Mouse (Mus musculus) stomach, postnatal 0 days (tissue): Measurements from ENCODE around the gene Ankrd26. TPM values are rescaled to one million over a fixed set of nuclear protein-coding genes. Genes with fewer than 3 reads are reported as not detected.

Experiments
- ATAC-seq: fragments of 200-750 bp; cut with Nextera tagmentation; 2 replicates; pipeline ENCODE4 v1.8.0; 2017; ENCODE audit not compliant: low FRiP score, low TSS enrichment
- DNase-seq: peaks from one replicate; pipeline ENCODE4 v3.0.0-alpha.2; 2016; ENCODE audit warnings: low spot score
- H3K27ac ChIP-seq: fragments of 300-500 bp; sonication (generic); replicated peaks from 2 replicates; pipeline ENCODE4 v1.5.1; 2014; ENCODE audit warnings: mild to moderate bottlenecking, control low read depth
- H3K27me3 ChIP-seq: fragments of 300-500 bp; sonication (generic); 2 replicates; pipeline ENCODE4 v1.6.1; 2014; ENCODE audit warnings: low read length; ENCODE audit not compliant: control insufficient read depth, insufficient read depth
- H3K36me3 ChIP-seq: fragments of 300-500 bp; sonication (generic); 2 replicates; pipeline ENCODE4 v1.6.1; 2014; ENCODE audit warnings: low read length, mixed read lengths; ENCODE audit not compliant: control insufficient read depth, insufficient read depth
- H3K4me1 ChIP-seq: fragments of 300-500 bp; sonication (generic); replicated peaks from 2 replicates; pipeline ENCODE4 v1.6.1; 2014; ENCODE audit warnings: antibody characterized with exemption; ENCODE audit not compliant: control insufficient read depth, insufficient read depth
- H3K4me2 ChIP-seq: fragments of 300-500 bp; sonication (generic); replicated peaks from 2 replicates; pipeline ENCODE4 v1.6.1; 2014; ENCODE audit warnings: low read depth, mild to moderate bottlenecking, control low read depth, moderate library complexity
- H3K4me3 ChIP-seq: fragments of 300-500 bp; sonication (generic); 2 replicates; pipeline ENCODE4 v1.5.1; 2014; ENCODE audit warnings: low read depth, low read length, control low read depth
- H3K9ac ChIP-seq: fragments of 300-500 bp; sonication (generic); 2 replicates; pipeline ENCODE4 v1.6.1; 2014; ENCODE audit warnings: mild to moderate bottlenecking, low read length, control low read depth, mixed read lengths
- H3K9me3 ChIP-seq: fragments of 300-500 bp; sonication (generic); 2 replicates; pipeline ENCODE4 v1.6.1; 2016; ENCODE audit warnings: low read length; ENCODE audit not compliant: control insufficient read depth
- CTCF ChIP-seq: IDR thresholded peaks from 2 replicates; pipeline ENCODE4 v1.5.1; 2016; ENCODE audit warnings: antibody characterized with exemption, low read depth, mild to moderate bottlenecking, moderate library complexity
- EP300 ChIP-seq: optimal IDR thresholded peaks from 2 replicates; pipeline ENCODE3; 2016; ENCODE audit warnings: antibody characterized with exemption
- WGBS: fragments of 180-500 bp; shearing (Covaris S2); extraction: QIAGEN DNeasy Blood & Tissue Kit; methylation state at CpG from one replicate; pipeline ENCODE4 v1.1.7; 2014; 5-methylcytosine and 5-hydroxymethylcytosine counted together
- polyA plus RNA-seq: library from polyadenylated mRNA; unstranded; fragments of >200 nt; fragmentation: Nextera tagmentation; extraction: Ambion mirVana; gene quantifications from 2 replicates; pipeline ENCODE4 v1.2.1, GENCODE M21; 2015

Gene Ankrd26
- 3.9 and 4.4 TPM in 2 replicates for polyA plus RNA-seq

DNA sequence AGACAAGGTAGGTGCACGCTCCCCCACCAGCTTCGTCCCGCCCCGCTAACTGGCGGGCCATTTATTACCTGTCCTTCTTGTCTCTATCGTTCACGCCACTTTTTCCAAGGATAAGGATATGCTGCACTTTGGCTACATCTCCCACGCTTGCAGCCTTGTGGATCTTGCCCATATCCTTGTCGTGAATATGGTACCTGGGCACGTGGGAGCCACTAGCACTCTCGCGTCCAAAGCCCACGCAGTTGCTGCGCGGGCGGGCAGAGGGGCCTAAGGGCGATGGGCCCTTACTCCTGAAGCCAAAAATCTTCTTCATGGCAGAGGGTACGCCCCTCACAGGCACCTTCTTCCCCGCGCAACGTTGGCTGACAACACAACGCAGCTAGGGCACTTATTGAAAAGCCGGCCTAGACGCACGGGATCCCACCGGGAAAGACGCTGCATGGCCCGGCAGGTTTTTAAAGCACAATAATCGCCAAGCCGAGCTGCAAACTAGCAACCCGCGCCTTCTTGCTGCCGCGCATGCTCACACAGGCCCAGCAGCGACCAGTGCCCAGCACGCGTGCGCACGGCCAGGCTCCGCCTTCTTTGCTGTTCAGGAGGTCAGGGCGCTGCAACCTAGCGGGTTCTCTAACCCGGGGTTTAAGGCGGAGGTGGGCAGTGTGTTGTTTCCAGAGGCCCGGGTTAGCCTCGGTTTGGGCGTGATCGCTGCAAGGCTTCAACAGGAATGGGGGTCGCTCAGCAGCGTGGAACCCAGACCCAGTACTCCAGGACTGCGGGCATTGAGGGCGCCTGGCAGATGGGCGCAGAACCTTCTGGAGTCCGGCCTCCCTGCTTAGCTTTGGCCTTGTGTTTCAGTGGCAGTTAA, at the start of gene Ankrd26:
Gene Ankrd26, minus strand, starts transcription at position 482 of the 865 bp plus-strand sequence.
- peak; percentile 93 for DNase-seq
- Histone ChIP-seq H3K4me2 (peak within 1 kb of the TSS; percentile 98), H3K4me1 (no peaks in the 10 kb centered on the region; the same call in 1 of the 2 replicates), H3K9ac (peak within 1 kb of the TSS; percentile 81), H3K27ac (peak within 1 kb of the TSS; percentile 30; the same call in 1 of the 2 replicates), H3K27me3 (no peaks in the 10 kb centered on the region), H3K9me3 (no peaks in the 10 kb centered on the region), H3K36me3 (no peaks in the 10 kb centered on the region), H3K4me3 (peak within 1 kb of the TSS; percentile 74)
- peak; percentile 93 for ATAC-seq
- TF ChIP-seq EP300 (no peak), CTCF (no peak)
- 2% methylated on average over 54 of the region's 54 CpGs for WGBS

DNA sequence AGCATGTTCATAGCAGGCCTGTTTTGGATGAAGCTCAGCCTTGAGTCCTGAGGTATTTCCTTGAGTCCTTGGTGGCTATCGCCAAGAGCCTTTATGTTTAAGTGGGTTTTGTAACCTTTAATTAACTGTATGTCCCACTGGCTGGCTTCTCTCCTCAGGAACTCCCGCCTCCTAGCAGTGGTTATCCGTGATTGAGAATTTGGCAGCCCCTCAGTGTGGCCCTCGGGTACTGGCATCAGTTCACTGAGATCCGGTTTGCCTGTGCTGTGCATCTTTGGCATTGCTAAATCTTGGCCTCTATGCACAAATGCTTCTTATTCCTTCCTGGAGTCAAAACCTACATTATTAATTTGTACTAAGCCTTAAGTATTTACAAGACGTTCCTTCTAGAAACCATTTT, 46.9 kb upstream of the Ankrd26 start:
- DNase-seq (no peak), ATAC-seq (no peak)
- no peak overlapping the region for H3K9ac ChIP-seq
- TF ChIP-seq CTCF (no peak), EP300 (no peak)
- H3K4me1 ChIP-seq = no peaks in the 10 kb centered on the region
- no peaks in the 10 kb centered on the region for H3K9me3 ChIP-seq
- H3K4me3 ChIP-seq = no peak overlapping the region
- H3K36me3 ChIP-seq = no peaks in the 10 kb centered on the region
- no peak overlapping the region for H3K4me2 ChIP-seq
- H3K27ac ChIP-seq = no peak overlapping the region
- 79% methylated on average over 6 of the region's 6 CpGs for WGBS
- no peaks in the 10 kb centered on the region for H3K27me3 ChIP-seq

DNA sequence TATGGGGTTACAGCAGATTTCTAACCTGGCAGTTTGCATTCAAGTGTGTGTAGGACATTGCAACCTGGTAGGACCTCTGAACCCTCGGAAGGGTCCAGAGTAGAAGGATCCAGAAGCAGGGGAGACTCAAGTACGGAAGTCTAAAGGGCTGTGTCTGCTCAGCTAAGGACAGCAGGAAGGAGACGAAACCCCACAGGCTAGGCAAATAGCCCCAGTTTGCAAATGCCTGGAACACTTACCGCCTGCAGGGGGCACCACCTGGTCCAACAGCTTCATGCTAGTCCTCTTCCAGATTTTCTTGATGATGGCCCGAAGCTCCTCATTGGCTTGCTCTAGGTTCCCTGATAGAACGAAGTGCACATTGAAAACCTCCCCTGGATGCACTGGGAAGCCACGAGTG, 43.9 kb upstream of the Ankrd26 start:
- 59% methylated on average over 7 of the region's 7 CpGs for WGBS
- Histone ChIP-seq H3K27ac (no peak overlapping the region), H3K27me3 (no peaks in the 10 kb centered on the region), H3K36me3 (no peaks in the 10 kb centered on the region; the same call in 1 of the 2 replicates), H3K4me2 (no peak overlapping the region), H3K4me1 (no peaks in the 10 kb centered on the region), H3K9me3 (no peaks in the 10 kb centered on the region), H3K4me3 (no peak overlapping the region), H3K9ac (no peak overlapping the region)
- TF ChIP-seq CTCF = peak; percentile 56
- TF ChIP-seq EP300 = no peak
- no peak for DNase-seq
- ATAC-seq = no peak

DNA sequence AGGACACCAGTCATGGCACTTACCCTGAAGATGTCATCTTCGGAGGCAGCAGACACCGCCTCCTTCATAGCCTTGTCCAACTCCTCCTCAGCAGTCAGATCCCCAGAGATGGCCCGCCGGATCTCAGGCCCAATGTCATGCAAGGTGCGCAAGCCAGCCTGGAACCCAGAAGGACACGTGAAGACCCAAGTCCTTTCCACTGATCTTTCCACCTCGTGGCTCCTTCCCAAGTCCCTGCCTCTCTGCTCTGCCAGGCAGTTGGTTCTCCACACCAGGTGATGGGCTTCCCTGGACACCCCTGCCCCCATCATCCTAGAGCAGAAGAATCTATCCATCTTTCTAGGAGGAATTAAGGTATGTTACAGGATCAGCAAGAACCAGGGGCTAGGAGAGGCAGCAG, 41.8 kb upstream of the Ankrd26 start:
- Histone ChIP-seq H3K9ac (no peak overlapping the region), H3K4me2 (no peak overlapping the region), H3K4me3 (no peak overlapping the region), H3K4me1 (no peaks in the 10 kb centered on the region), H3K27ac (no peak overlapping the region), H3K36me3 (no peaks in the 10 kb centered on the region; the same call in 1 of the 2 replicates), H3K27me3 (no peaks in the 10 kb centered on the region), H3K9me3 (no peaks in the 10 kb centered on the region)
- no peak for DNase-seq
- no peak for TF ChIP-seq EP300
- no peak for TF ChIP-seq CTCF
- no peak for ATAC-seq
- 92% methylated on average over 7 of the region's 7 CpGs for WGBS

DNA sequence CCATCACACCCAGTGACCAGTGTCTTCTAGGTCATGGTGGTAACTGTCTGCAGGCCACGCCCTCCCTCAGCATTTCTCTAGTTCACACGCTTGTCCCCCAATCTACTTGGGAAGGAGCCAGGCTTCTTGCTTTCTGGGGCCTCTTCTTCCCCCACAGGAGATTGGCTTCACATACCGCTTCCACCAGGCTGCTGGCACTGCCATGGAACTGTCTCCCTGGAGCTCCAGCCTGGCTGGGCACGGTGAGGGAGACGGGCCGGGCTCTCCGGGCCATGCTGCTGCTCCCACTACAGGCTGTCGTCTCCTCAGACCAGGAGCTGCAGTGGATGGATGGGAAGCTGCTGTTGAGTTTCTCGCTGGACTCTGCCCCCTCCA, 33.6 kb upstream of the Ankrd26 start:
- no peak for ATAC-seq

More for the DNA sequence above, 33.6 kb upstream of the Ankrd26 start:
- TF ChIP-seq EP300 (no peak), CTCF (no peak)
- WGBS = 73% methylated on average over 9 of the region's 9 CpGs
- Histone ChIP-seq H3K36me3 (no peaks in the 10 kb centered on the region), H3K4me1 (no peaks in the 10 kb centered on the region), H3K27ac (no peak overlapping the region), H3K27me3 (no peaks in the 10 kb centered on the region), H3K9ac (no peak overlapping the region), H3K9me3 (no peaks in the 10 kb centered on the region), H3K4me3 (no peak overlapping the region), H3K4me2 (no peak overlapping the region)
- DNase-seq = no peak
